14 mouse cellular contexts compared by ENCODE assay signal in the genomic region with DNA sequence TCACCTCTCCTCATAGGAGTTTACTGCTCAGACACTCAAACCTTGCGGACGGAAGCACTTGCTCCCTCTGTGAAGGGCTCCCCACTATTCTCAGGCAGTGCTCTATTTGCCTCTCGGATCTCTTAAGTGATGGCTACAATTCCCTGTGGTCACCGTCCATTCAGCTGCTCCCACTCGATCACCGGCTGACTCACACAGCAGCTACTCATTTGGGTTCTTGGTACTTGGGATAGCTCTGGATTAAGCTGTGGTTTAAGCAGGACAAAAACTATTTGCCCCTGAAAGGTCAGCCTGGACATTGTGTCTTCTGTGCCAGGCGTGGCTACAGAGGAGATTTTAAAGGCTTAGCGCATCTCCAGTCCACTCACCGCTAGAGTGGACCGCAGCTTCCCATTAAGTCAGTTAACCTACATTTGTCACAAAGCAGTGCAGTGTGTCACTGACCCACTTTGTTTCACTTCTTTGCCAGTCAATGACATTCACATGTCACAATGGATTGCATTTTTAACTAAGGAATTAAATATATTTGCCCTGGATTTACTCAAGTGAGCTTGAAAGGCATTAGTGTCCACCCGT.
"Had no signal": no experiment of that assay in that cellular context is flagged by ENCODE, and none has a peak within 500 bp of the region (broad histone marks: within the 10 kb centered on the region; RNA-seq: fewer than 3 reads in every experiment).

No protein-coding gene starts in this region.

- H3K36me3 ChIP-seq: kidney, embryonic 15.5 days; limb, embryonic 10.5 days; liver, embryonic 15.5 days; midbrain, embryonic 12.5 days; neural tube, embryonic 12.5 days had no signal

- H3K4me2 ChIP-seq: kidney, embryonic 15.5 days; liver, embryonic 11.5 days; liver, embryonic 15.5 days; lung, embryonic 14.5 days; midbrain, embryonic 12.5 days; neural tube, embryonic 12.5 days had no signal

- H3K27me3 ChIP-seq: kidney, embryonic 15.5 days; liver, embryonic 15.5 days; neural tube, embryonic 12.5 days had no signal

- DNase-seq: kidney, adult 18-20 months; kidney, postnatal 25 days; lung, embryonic 14.5 days; lung, postnatal 10 days; lung, postnatal 4 days; thymus, adult 18-20 months; thymus, postnatal 14 days had no signal

- H3K9me3 ChIP-seq: kidney, embryonic 15.5 days; limb, embryonic 10.5 days; liver, embryonic 15.5 days; midbrain, embryonic 12.5 days; neural tube, embryonic 12.5 days had no signal

- H3K27ac ChIP-seq: kidney, embryonic 15.5 days; left cerebral cortex, adult 2 months; limb, embryonic 10.5 days; liver, embryonic 15.5 days; midbrain, embryonic 12.5 days; neural tube, embryonic 12.5 days had no signal

- H3K4me3 ChIP-seq: kidney, embryonic 15.5 days; left cerebral cortex, adult 2 months; limb, embryonic 10.5 days; liver, embryonic 15.5 days; midbrain, embryonic 12.5 days; neural tube, embryonic 12.5 days had no signal

- H3K4me1 ChIP-seq: liver, embryonic 15.5 days had no signal

- H3K9ac ChIP-seq: kidney, embryonic 15.5 days; liver, embryonic 15.5 days; lung, embryonic 14.5 days; midbrain, embryonic 12.5 days; neural tube, embryonic 12.5 days had no signal
